Mouse (Mus musculus): Measurements from ENCODE around the gene Pcbp4. TPM values are rescaled to one million over a fixed set of nuclear protein-coding genes. Genes with fewer than 3 reads are reported as not detected.

The Pcbp4 gene
- polyA plus RNA-seq, 1 experiment from 2014 or later = 248 TPM

- no peaks in the 10 kb centered on the region for H3K9me3 ChIP-seq
- H3K4me3 ChIP-seq = no peak overlapping the region
- 75% methylated on average over 6 of the region's 6 CpGs for WGBS
- 0 out of 2 replicates have a peak, but pooled peaks cover 2% of the 10 kb centered on the region for H3K27me3 ChIP-seq
- no peaks in the 10 kb centered on the region for H3K36me3 ChIP-seq
- no peak for ATAC-seq (ENCODE audit: low FRiP score)
- H3K9ac ChIP-seq = no peak overlapping the region
- H3K27ac ChIP-seq = no peak overlapping the region
- no peaks in the 10 kb centered on the region for H3K4me1 ChIP-seq (replicated peaks)
- H3K4me2 ChIP-seq = no peak overlapping the region
Measured at GRCm38 (mm10) chr9:106504246-106504645, 51.2 kb downstream of the Pcbp4 start.

DNA sequence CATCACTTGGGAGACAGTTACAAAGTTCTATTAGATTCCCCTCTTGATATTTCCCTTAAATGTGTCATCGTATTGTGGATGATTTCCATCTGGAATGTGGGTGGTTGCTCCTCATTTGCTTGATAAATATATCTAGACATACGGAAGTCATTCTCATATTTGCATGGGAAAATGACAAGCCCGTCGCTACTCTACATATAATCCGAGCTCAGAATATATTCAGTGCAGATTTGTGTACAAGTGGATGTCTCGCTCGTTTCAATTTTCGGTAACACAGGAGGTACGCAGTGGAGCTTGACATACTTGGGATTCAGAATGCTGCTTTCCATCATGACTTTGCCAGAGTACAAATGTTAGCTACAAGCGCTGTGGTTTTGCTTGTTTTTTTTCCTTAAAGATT is 56.3 kb downstream of the Pcbp4 start:
- H3K4me1 ChIP-seq (replicated peaks) = no peaks in the 10 kb centered on the region; the same call in 1 of the 2 replicates
- no peak for ATAC-seq (ENCODE audit: low FRiP score)
- no peaks in the 10 kb centered on the region for H3K9me3 ChIP-seq
- no peak overlapping the region for H3K27ac ChIP-seq
- H3K4me2 ChIP-seq = no peak overlapping the region
- 93% methylated on average over 10 of the region's 10 CpGs for WGBS
- H3K4me3 ChIP-seq = no peak overlapping the region
- no peaks in the 10 kb centered on the region for H3K27me3 ChIP-seq
- no peak overlapping the region for H3K9ac ChIP-seq
- no peaks in the 10 kb centered on the region for H3K36me3 ChIP-seq

DNA sequence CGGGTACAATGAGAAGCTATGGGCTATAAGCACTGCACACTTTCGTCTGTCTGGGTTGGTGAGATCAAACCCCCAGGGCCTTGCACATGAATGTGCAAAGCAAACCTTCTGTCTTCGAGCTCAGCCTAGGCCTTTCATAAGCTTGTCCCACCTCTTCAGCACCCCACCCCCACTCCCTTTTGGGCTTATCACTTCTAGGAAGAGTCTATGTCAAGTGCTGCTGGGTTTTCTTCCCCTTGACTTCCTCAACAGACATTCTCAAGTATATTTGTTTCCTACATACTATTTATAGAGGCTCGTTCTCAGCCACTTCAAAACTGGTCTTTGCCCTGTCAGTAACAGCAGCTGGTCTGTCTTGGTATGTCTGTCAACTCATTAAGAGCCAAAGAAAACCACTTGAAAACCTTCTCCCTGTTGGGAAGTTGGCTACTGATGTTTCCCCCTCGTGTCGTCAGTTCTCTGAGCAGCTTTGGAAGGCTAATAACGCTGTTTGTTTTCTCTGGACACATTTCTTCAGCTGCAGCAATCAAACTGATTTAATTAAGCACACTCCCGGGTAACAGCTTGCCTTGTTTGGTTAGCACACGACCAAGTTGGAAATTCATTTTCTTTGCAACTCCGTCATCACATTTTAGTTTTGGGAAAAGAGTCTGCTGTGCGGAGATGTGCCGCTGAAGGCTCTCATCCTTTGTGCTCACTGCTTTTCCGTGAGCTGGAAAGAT is 59.8 kb downstream of the Pcbp4 start:
- H3K4me2 ChIP-seq = no peak overlapping the region
- 74% methylated on average over 13 of the region's 13 CpGs for WGBS
- H3K36me3 ChIP-seq = no peaks in the 10 kb centered on the region

GRCm38 (mm10) chr9:106513566-106513965 is 60.5 kb downstream of the Pcbp4 start:
- H3K4me1 ChIP-seq (replicated peaks) = no peaks in the 10 kb centered on the region; the same call in 1 of the 2 replicates
- no peaks in the 10 kb centered on the region for H3K36me3 ChIP-seq
- no peak overlapping the region for H3K27ac ChIP-seq
- no peaks in the 10 kb centered on the region for H3K9me3 ChIP-seq
- H3K4me3 ChIP-seq = no peak overlapping the region
- H3K4me2 ChIP-seq = no peak overlapping the region
- H3K9ac ChIP-seq = no peak overlapping the region
- WGBS = 82% methylated on average over 6 of the region's 6 CpGs
- no peak for ATAC-seq (ENCODE audit: low FRiP score)
- no peaks in the 10 kb centered on the region for H3K27me3 ChIP-seq

More for the DNA sequence above, 59.8 kb downstream of the Pcbp4 start:
- H3K27me3 ChIP-seq = no peaks in the 10 kb centered on the region
- H3K4me3 ChIP-seq = no peak overlapping the region
- H3K9me3 ChIP-seq = no peaks in the 10 kb centered on the region
- H3K4me1 ChIP-seq (replicated peaks) = no peaks in the 10 kb centered on the region; the same call in 1 of the 2 replicates
- H3K27ac ChIP-seq = no peak overlapping the region
- no peak overlapping the region for H3K9ac ChIP-seq
- ATAC-seq (ENCODE audit: low FRiP score) = no peak

Other genes starting within 250 kb of the Pcbp4 start
- 0.04 and 0.05 TPM in 2 replicates for gene Tlr9, start 230.7 kb upstream of the Pcbp4 start, polyA plus RNA-seq (2015; fragmentation: Nextera tagmentation; extraction: Ambion mirVana)
- 93.1 and 101 TPM in 2 replicates for gene Alas1, start 204.6 kb upstream of the Pcbp4 start, polyA plus RNA-seq (2015; fragmentation: Nextera tagmentation; extraction: Ambion mirVana)
- gene Poc1a, start 172.2 kb upstream of the Pcbp4 start, polyA plus RNA-seq (2015; fragmentation: Nextera tagmentation; extraction: Ambion mirVana) = 8.9 and 9.2 TPM in 2 replicates
- gene Dusp7, start 84.7 kb upstream of the Pcbp4 start, polyA plus RNA-seq (2015; fragmentation: Nextera tagmentation; extraction: Ambion mirVana) = 9.9 and 10.3 TPM in 2 replicates
- gene Rpl29, start 23.8 kb upstream of the Pcbp4 start, polyA plus RNA-seq (2015; fragmentation: Nextera tagmentation; extraction: Ambion mirVana) = 704 TPM in 2 replicates
- gene Acy1, start 15.0 kb upstream of the Pcbp4 start, polyA plus RNA-seq (2015; fragmentation: Nextera tagmentation; extraction: Ambion mirVana) = 25.1 and 28.6 TPM in 2 replicates
- 6.9 and 7.3 TPM in 2 replicates for gene Abhd14b, start 5.8 kb upstream of the Pcbp4 start, polyA plus RNA-seq (2015; fragmentation: Nextera tagmentation; extraction: Ambion mirVana)
- 51.7 and 52.7 TPM in 2 replicates for gene Abhd14a, start 5.6 kb upstream of the Pcbp4 start, polyA plus RNA-seq (2015; fragmentation: Nextera tagmentation; extraction: Ambion mirVana)
- gene Gpr62, start 12.6 kb downstream of the Pcbp4 start, polyA plus RNA-seq (2015; fragmentation: Nextera tagmentation; extraction: Ambion mirVana) = 0.60 and 0.68 TPM in 2 replicates
- 43.9 and 44.0 TPM in 2 replicates for gene Rrp9, start 22.7 kb downstream of the Pcbp4 start, polyA plus RNA-seq (2015; fragmentation: Nextera tagmentation; extraction: Ambion mirVana)
- 0.74 and 0.88 TPM in 2 replicates for gene Parp3, start 23.7 kb downstream of the Pcbp4 start, polyA plus RNA-seq (2015; fragmentation: Nextera tagmentation; extraction: Ambion mirVana)
- gene Iqcf1, start 46.7 kb downstream of the Pcbp4 start, polyA plus RNA-seq (2015; fragmentation: Nextera tagmentation; extraction: Ambion mirVana) = not detected in 2 replicates
- not detected in 2 replicates for gene Iqcf5, start 61.3 kb downstream of the Pcbp4 start, polyA plus RNA-seq (2015; fragmentation: Nextera tagmentation; extraction: Ambion mirVana)
- not detected in 2 replicates for gene Iqcf3, start 108.3 kb downstream of the Pcbp4 start, polyA plus RNA-seq (2015; fragmentation: Nextera tagmentation; extraction: Ambion mirVana)
- gene Iqcf4, start 117.7 kb downstream of the Pcbp4 start, polyA plus RNA-seq (2015; fragmentation: Nextera tagmentation; extraction: Ambion mirVana) = not detected in 2 replicates
- gene Iqcf6, start 173.3 kb downstream of the Pcbp4 start, polyA plus RNA-seq (2015; fragmentation: Nextera tagmentation; extraction: Ambion mirVana) = not detected in 2 replicates
- gene Grm2, start 202.8 kb downstream of the Pcbp4 start, polyA plus RNA-seq (2015; fragmentation: Nextera tagmentation; extraction: Ambion mirVana) = 3.7 and 5.3 TPM in 2 replicates
- gene Tex264, start 232.6 kb downstream of the Pcbp4 start, polyA plus RNA-seq (2015; fragmentation: Nextera tagmentation; extraction: Ambion mirVana) = 49.1 and 52.7 TPM in 2 replicates

All from hindbrain, embryonic 13.5 days (tissue).